Mouse (Mus musculus) E14TG2a.4 (cell line): ENCODE results near the gene Nub1.

Source experiments
- CTCF ChIP-seq: conservative IDR thresholded peaks from 2 replicates; pipeline ENCODE4 v1.5.1; 2014; ENCODE audit warnings: low read length
- NANOG ChIP-seq: IDR thresholded peaks from 2 replicates; pipeline ENCODE4 v1.6.1; 2014; ENCODE audit warnings: borderline replicate concordance, low read length, mixed read lengths
- POU5F1 ChIP-seq: IDR thresholded peaks from 2 replicates; pipeline ENCODE4 v1.6.1; 2014; ENCODE audit warnings: low read length, borderline replicate concordance

- no peak for TF ChIP-seq CTCF
- TF ChIP-seq POU5F1, result no peak
- TF ChIP-seq NANOG, result no peak
Observed at GRCm38 (mm10) chr5:24685366-24686093, at the start of gene Nub1.
